ENCODE assay signal across 24 mouse cellular contexts in the genomic region with DNA sequence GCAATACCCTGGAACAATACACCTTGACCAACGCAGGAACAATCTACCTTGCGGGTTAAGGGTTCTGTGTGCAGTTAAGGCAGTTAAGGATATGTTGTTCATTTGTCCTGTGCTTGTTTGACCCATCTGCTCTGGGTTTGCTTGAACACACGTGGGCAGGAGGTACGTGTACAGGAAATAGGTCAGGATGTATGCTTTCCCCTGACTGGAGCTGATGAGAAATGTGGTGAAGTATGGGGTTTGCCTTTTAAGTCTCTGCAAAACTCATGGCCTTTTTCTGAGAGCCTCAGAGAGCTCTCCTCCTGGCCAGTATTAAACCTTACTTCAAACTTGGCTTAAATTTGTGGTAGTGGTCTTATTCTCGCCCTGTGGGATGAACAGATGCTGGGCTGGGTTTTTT. TPM values are rescaled to one million over a fixed set of nuclear protein-coding genes. Genes with fewer than 3 reads are reported as not detected.
DNase-seq lines count a peak whose midpoint lies in the region; ATAC-seq and TF ChIP-seq lines count a peak whose summit lies in the region.
"Had no signal": no experiment of that assay in that cellular context is flagged by ENCODE, and none has a peak within 500 bp of the region (broad histone marks: within the 10 kb centered on the region; RNA-seq: fewer than 3 reads in every experiment).

No protein-coding gene starts in this region.

- TF ChIP-seq POLR2A in thymus, adult 2 months (IDR thresholded peaks at IDR 0.05; ENCODE audit: control insufficient read depth, extremely low read depth, insufficient read depth, low read length, poor library complexity) = no peak

- 0 out of 2 replicates have a peak overlapping the region, but pooled peaks have one; percentile 32 for H3K27ac ChIP-seq in heart, embryonic 16.5 days (ENCODE audit: low read length)
- peak overlapping the region; percentile 70 for H3K27ac ChIP-seq in thymus, adult 2 months (ENCODE audit: control insufficient read depth, insufficient read depth, low read length)
- H3K27ac ChIP-seq in midbrain, postnatal 0 days (ENCODE audit: low read depth, low read length) = no peak overlapping the region
- H3K27ac ChIP-seq: embryonic facial prominence, embryonic 13.5 days; limb, embryonic 13.5 days; liver, embryonic 13.5 days; lung, embryonic 15.5 days; neural tube, embryonic 13.5 days; stomach, embryonic 15.5 days had no signal

- WGBS in heart, embryonic 16.5 days = 67% methylated on average over 5 of the region's 5 CpGs
- 14% methylated on average over 5 of the region's 5 CpGs for WGBS in thymus, adult 2 months
- WGBS in midbrain, postnatal 0 days = 81% methylated on average over 5 of the region's 5 CpGs

- TF ChIP-seq CTCF in thymus, adult 2 months (IDR thresholded peaks at IDR 0.05; ENCODE audit: borderline replicate concordance, control insufficient read depth, extremely low read depth, insufficient read depth, low read length, poor library complexity) = no peak
- no peak for TF ChIP-seq CTCF in midbrain, postnatal 0 days (IDR thresholded peaks at IDR 0.05)

- H3K4me2 ChIP-seq in heart, embryonic 16.5 days (ENCODE audit: low read depth, low read length) = no peak overlapping the region
- H3K4me2 ChIP-seq in midbrain, postnatal 0 days (ENCODE audit: low read depth, low read length, poor library complexity, severe bottlenecking) = no peak overlapping the region
- H3K4me2 ChIP-seq: embryonic facial prominence, embryonic 13.5 days; heart, embryonic 12.5 days; limb, embryonic 13.5 days; liver, embryonic 13.5 days; lung, embryonic 15.5 days; neural tube, embryonic 13.5 days; stomach, embryonic 15.5 days had no signal

- H3K9ac ChIP-seq in heart, embryonic 16.5 days (ENCODE audit: low read length) = no peak overlapping the region
- no peak overlapping the region for H3K9ac ChIP-seq in midbrain, postnatal 0 days (replicated peaks; ENCODE audit: low read length, poor library complexity, severe bottlenecking)
- H3K9ac ChIP-seq: embryonic facial prominence, embryonic 13.5 days; heart, embryonic 12.5 days; limb, embryonic 13.5 days; liver, embryonic 13.5 days; lung, embryonic 15.5 days; neural tube, embryonic 13.5 days; stomach, embryonic 15.5 days had no signal

- H3K36me3 ChIP-seq in heart, embryonic 16.5 days (ENCODE audit: control insufficient read depth, insufficient read depth) = no peaks in the 10 kb centered on the region
- no peaks in the 10 kb centered on the region for H3K36me3 ChIP-seq in thymus, adult 2 months (ENCODE audit: control insufficient read depth, insufficient read depth, low read length)
- H3K36me3 ChIP-seq in midbrain, postnatal 0 days (ENCODE audit: insufficient read depth, low read length) = no peaks in the 10 kb centered on the region
- H3K36me3 ChIP-seq: embryonic facial prominence, embryonic 13.5 days; heart, embryonic 12.5 days; limb, embryonic 13.5 days; liver, embryonic 13.5 days; lung, embryonic 15.5 days; neural tube, embryonic 13.5 days; stomach, embryonic 15.5 days had no signal

- H3K9me3 ChIP-seq in heart, embryonic 16.5 days (replicated peaks; ENCODE audit: control insufficient read depth, low read length) = no peaks in the 10 kb centered on the region
- H3K9me3 ChIP-seq in midbrain, postnatal 0 days (ENCODE audit: low read length) = no peaks in the 10 kb centered on the region
- H3K9me3 ChIP-seq: embryonic facial prominence, embryonic 13.5 days; heart, embryonic 12.5 days; limb, embryonic 13.5 days; liver, embryonic 13.5 days; lung, embryonic 15.5 days; neural tube, embryonic 13.5 days; stomach, embryonic 15.5 days had no signal

- DNase-seq in heart, adult 18-20 months = no peak
- DNase-seq in thymus, adult 2 months = peak; percentile 31
- DNase-seq in thymus, postnatal 10 days (ENCODE audit: low spot score in 2 of 2) = no peak
- DNase-seq in layer of hippocampus, postnatal 25 days (ENCODE audit: extremely low spot score in 1 of 2, low spot score in 1 of 2) = no peak
- DNase-seq in lung, postnatal 4 days = no peak
- DNase-seq in midbrain, postnatal 0 days (ENCODE audit: low spot score) = no peak
- DNase-seq: adrenal gland, postnatal 10 days; cerebellum, adult 11 months; cerebellum, postnatal 10 days; heart, postnatal 4 days; kidney, adult 18-20 months; kidney, postnatal 10 days; layer of hippocampus, postnatal 36 days; liver, embryonic 13.5 days had no signal

- ATAC-seq in heart, embryonic 16.5 days (replicated peaks; ENCODE audit: extremely low read depth, insufficient read depth, low FRiP score) = no peak
- ATAC-seq in monocyte, adult 5-6 weeks (replicated peaks; ENCODE audit: insufficient number of reproducible peaks, low FRiP score, low TSS enrichment, poor library complexity, severe bottlenecking) = 0 out of 2 replicates have a peak, but pooled peaks have one; percentile 15
- no peak for ATAC-seq in midbrain, postnatal 0 days (ENCODE audit: low FRiP score)
- ATAC-seq: forebrain, embryonic 16.5 days; hindbrain, embryonic 16.5 days had no signal

- no peak overlapping the region for H3K4me3 ChIP-seq in heart, embryonic 16.5 days (ENCODE audit: low read length)
- no peak overlapping the region for H3K4me3 ChIP-seq in thymus, adult 2 months (ENCODE audit: control insufficient read depth, insufficient read depth, low read length)
- H3K4me3 ChIP-seq in midbrain, postnatal 0 days (ENCODE audit: low read depth, low read length) = no peak overlapping the region
- H3K4me3 ChIP-seq: embryonic facial prominence, embryonic 13.5 days; heart, embryonic 12.5 days; limb, embryonic 13.5 days; liver, embryonic 13.5 days; lung, embryonic 15.5 days; neural tube, embryonic 13.5 days; stomach, embryonic 15.5 days had no signal

- H3K4me1 ChIP-seq in heart, embryonic 16.5 days (ENCODE audit: control insufficient read depth, insufficient read depth, low read length) = peaks cover 6% of the 10 kb centered on the region
- peaks cover 21% of the 10 kb centered on the region for H3K4me1 ChIP-seq in thymus, adult 2 months (replicated peaks; ENCODE audit: control insufficient read depth, insufficient read depth, low read length)
- no peaks in the 10 kb centered on the region for H3K4me1 ChIP-seq in midbrain, postnatal 0 days (ENCODE audit: insufficient read depth, low read length)
- H3K4me1 ChIP-seq: limb, embryonic 13.5 days; neural tube, embryonic 13.5 days; stomach, embryonic 15.5 days had no signal

- no peaks in the 10 kb centered on the region for H3K27me3 ChIP-seq in heart, embryonic 16.5 days (ENCODE audit: control insufficient read depth, insufficient read depth, low read length)
- H3K27me3 ChIP-seq in thymus, adult 2 months (ENCODE audit: control insufficient read depth, insufficient read depth, low read length) = no peaks in the 10 kb centered on the region
- H3K27me3 ChIP-seq in midbrain, postnatal 0 days (ENCODE audit: insufficient read depth, low read length) = no peaks in the 10 kb centered on the region
- H3K27me3 ChIP-seq: embryonic facial prominence, embryonic 13.5 days; heart, embryonic 12.5 days; limb, embryonic 13.5 days; lung, embryonic 15.5 days; neural tube, embryonic 13.5 days; stomach, embryonic 15.5 days had no signal

RNA-seq across cellular contexts. Expression of a gene that starts 14.8 kb away (rescaled TPM):
- polyA plus RNA-seq in heart, embryonic 16.5 days (2015; fragmentation: Nextera tagmentation; extraction: Ambion mirVana) = 49.2 and 53.8 TPM in 2 replicates
- total RNA-seq in heart, adult 18-20 months (2021) = 10 to 100 TPM; 27.1 to 57.1 TPM
- polyA plus RNA-seq in thymus, adult 2 months (2012; rRNA removed) = 11.7 and 14.2 TPM in 2 replicates
- total RNA-seq in monocyte, adult 5-6 weeks (2017) = 24.5 to 52.2 TPM (median 43.5 TPM) in 3 replicates
- total RNA-seq in layer of hippocampus, postnatal 25 days (2021) = 10 to 100 TPM; 59.3 to 67.3 TPM
- total RNA-seq in midbrain, postnatal 0 days (2014; rRNA removed) = 51.2 and 91.4 TPM in 2 replicates
- 39.8 and 40.6 TPM in 2 replicates for polyA plus RNA-seq in midbrain, postnatal 0 days (2015; fragmentation: Nextera tagmentation; extraction: Ambion mirVana)

RNA-seq across cellular contexts. Expression of a gene that starts 49.8 kb away (rescaled TPM):
- 9.0 and 9.5 TPM in 2 replicates for polyA plus RNA-seq in heart, embryonic 16.5 days (2015; fragmentation: Nextera tagmentation; extraction: Ambion mirVana)
- total RNA-seq in heart, adult 18-20 months (2021) = 10 to 100 TPM; 20.5 to 22.0 TPM
- polyA plus RNA-seq in thymus, adult 2 months (2012; rRNA removed) = 479 and 508 TPM in 2 replicates
- 16.2 to 63.7 TPM (median 26.3 TPM) in 3 replicates for total RNA-seq in monocyte, adult 5-6 weeks (2017)
- 100 to 1,000 TPM; 163 to 165 TPM for total RNA-seq in layer of hippocampus, postnatal 25 days (2021)
- 69.1 and 81.7 TPM in 2 replicates for total RNA-seq in midbrain, postnatal 0 days (2014; rRNA removed)
- 15.7 and 16.5 TPM in 2 replicates for polyA plus RNA-seq in midbrain, postnatal 0 days (2015; fragmentation: Nextera tagmentation; extraction: Ambion mirVana)
